Mouse (Mus musculus) right cerebral cortex, postnatal 36 days (tissue): ENCODE data around the gene Erbb3.
"Not testable (repeated sequence)": the region's sequence is repeated elsewhere in the genome, so short reads cannot be mapped to it uniquely, and the experiment has no call there.

Experiments
- DNase-seq, 2 experiments: peaks; one replicate each; pipeline ENCODE4 v3.0.0; 2022; ENCODE audit warnings: low spot score in 2 of 2, mixed read lengths in 1 of 2

The Erbb3 gene

GRCm38 (mm10) chr10:128563544-128563943 lies 25.9 kb downstream of the Erbb3 start:
- DNase-seq = no peak

- DNase-seq = no peak
Observed at GRCm38 (mm10) chr10:128556963-128557362, 32.5 kb downstream of the Erbb3 start.

DNA sequence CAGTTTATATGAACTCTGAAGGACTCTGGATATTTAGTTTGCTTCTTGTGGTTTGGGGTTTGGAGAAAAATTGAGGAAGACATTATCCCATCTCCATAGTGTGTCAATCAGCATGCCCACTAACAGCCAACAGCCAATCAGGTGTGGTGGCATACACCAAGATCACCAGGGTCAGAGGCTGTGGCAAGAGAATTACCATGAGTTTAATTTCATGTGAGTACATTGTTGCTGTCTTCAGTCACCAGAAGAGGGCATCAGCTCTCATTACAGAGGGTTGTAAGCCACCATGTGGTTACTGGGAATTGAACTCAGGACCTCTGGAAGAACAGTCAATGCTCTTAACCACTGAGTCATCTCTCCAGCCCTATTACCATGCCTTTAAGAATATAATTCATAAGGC lies 33.2 kb downstream of the Erbb3 start:
- no peak for DNase-seq

DNA sequence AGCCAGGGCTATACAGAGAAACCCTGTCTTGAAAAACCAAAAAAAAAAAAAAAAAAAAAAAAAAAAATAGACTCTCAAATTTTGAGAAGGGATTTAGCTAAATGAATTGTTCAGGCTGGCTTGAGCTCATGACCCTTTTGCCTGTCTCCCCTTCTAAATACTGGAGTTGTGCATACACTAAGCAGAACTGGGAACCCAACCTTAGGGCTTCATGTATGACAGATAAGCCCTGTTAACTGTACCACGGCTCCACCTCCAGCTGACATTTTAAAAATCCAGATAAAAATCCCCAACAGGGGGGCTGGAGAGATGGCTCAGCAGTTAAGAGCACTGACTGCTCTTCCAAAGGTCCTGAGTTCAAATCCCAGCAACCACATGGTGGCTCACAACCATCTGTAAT lies 33.9 kb downstream of the Erbb3 start:
- DNase-seq = not testable (repeated sequence)

DNA sequence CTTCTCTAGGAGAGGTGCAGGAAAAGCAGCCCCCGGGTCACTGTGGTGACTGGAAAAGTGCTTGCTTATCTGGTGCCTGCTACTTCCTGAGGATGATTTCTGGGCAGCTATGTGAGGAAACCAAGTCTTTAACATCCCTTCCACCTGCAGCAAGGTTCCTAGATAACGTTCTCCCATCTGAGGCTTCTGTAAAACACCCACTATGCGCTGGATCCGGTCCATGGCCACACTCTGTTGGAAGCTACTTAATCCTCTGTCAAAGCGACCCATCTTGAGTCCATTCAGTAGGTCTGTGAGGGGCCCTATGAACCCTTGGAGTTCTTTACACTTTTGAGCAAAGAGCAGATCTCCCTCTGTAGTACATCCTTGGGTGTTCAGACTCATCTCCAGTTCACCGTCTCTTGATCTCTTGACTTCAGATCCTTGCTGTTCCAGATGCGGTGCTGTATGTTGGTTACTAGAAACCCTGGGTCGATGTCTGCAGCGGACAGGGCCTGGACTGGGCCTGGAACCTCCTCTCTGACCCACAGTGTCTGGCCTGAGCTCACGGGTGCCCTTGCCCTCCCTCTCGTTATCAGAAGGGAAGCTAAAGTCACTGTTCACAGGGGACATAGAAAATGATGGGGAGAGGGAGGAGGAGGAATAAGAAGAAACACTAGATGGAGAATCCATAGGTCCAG lies 39.2 kb downstream of the Erbb3 start:
- not testable (repeated sequence) for DNase-seq

DNA sequence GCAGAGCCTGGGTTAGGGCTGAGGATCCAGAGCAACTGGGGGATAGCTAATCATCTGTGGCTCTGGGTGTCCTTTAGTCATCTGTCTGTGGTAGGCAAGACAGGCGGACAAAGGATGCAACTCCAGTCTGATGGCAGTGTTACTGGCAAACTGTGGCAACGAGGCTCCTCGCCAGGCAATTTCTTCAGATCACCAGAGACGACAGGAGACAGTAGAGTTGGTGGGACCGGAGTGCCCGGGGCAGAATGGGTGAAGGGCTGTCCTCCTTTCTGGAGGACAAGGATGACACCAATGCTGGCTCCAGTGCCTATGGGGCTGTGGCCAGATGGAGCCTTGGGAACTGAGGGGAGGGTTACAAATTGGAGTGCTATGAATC lies 39.8 kb downstream of the Erbb3 start:
- not testable (repeated sequence) for DNase-seq

GRCm38 (mm10) chr10:128548947-128549681 lies 40.3 kb downstream of the Erbb3 start, which contains the start of gene Rpl41:
Rpl41 (minus strand) TSS chr10:128549305.
- DNase-seq = peak; percentile 93 to 95

GRCm38 (mm10) chr10:128548051-128548791 lies 41.2 kb downstream of the Erbb3 start:
- DNase-seq = peak in 1 of 2 experiments; percentile 22

DNA sequence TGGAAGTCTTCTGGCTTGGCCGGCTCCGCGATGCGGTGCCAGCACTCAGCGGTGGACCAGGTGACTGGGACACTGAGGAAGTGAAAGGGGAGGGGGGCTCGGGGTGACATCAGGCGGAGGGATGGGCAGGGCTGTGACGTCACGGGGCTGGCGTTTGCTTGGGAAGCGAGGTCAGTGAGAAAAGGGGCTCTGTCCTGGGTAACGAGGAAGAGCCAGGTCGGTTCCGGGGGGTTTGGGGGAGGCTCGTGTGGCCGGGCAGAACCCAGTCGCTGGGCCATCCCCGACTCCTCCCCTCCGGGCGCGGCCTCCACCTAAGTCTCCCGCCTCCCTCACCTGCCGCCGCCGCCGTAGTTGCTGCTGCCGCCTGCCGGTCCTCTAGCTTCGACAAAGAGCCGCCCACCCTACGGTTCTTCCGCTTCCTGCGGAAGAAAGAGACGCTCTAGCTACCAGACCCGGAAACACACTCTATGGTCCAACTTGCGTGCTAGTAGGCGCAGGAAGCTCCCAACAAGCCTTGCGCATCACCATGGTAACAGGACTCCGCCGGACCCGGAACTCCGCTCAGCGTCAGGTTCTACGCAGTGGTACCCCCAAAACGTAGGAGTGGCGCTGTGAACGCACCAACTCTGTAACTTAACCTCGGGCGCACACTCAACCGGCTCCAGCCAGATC lies 42.0 kb downstream of the Erbb3 start, which contains the start of gene Zc3h10:
Zc3h10 (minus strand) TSS at position 414 of the 672 bp plus-strand sequence.
- peak; percentile 92 to 97 for DNase-seq

DNA sequence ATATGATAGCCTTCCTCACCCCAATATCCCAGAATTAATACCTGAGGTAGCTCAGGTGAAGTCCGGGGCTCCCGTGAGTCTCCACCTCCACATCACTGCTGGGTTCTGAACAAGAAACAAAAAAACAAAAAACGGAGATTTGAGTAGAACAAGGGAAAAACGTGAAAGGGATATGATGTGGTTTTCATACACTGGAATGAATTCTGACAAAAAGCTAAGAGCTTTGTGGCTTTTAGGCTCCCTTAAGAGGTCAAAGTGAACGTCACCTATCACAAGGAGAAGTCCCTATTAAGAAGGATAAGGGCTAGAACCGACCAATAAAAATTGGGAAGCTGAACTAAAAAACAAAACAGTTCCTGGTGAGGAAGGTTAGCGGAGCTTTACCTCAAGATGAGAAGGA lies 42.7 kb downstream of the Erbb3 start:
- DNase-seq = no peak

- no peak for DNase-seq
Observed at GRCm38 (mm10) chr10:128546361-128546760, 43.1 kb downstream of the Erbb3 start.

DNA sequence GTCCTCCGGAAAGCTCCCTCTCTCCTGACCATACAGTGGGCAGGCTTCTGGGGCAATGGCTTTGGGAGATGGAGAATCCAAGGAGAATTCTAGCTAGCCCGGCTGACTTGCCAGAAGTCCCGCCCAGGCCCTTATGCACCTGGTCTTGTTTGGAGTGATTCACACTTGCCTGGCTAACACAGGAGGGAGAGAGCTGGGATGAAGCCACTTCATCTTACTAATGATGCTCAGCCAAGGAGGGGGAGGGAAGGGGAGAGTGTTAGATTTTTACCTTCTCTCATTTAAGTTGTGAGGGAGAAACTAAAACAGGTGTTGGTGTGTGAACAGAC lies 43.9 kb downstream of the Erbb3 start:
- DNase-seq = no peak

DNA sequence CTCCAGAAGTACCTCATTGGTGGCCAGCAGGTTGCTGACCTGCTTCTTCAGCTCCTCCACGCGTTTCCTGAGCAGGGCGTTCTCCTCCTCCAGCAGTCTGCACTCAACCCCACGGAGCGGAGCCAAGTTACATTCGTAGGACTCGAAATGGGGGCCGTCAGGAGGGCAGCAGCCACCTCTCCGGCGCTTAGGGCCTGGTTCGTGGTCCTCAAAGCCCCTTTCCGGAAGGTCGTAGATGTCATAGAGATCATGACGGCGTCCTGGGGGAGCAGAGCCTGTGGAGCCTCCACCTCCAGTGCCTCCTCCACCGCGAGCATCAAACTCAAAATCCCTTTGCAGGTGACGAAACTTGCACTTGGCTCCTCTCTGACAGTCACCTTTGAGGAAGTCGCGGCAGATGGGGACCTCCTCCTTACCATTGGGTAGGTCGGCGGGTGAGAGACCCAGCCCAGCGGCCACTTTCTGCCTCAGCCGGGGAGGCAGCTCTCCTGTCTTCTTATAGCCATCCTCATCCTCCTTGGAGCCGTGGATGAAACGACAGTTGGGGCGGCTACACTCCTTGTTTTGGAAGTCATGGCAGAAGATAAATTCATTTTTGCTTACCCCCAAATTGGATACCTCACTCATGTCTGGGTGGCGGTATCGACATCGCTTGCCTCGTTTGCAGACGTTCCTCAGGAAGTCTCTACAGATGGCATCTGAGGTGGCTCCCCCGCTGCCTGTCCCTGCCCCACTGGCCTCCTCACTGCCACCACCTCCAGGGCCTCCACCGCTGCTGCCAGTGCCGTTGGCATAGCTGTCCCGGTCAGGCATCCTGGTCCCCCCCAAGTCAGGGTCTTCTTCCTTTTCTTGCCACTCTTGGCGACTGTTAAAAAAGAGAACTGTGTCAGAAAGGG lies 44.5 kb downstream of the Erbb3 start:
- DNase-seq = no peak

GRCm38 (mm10) chr10:128544151-128544657 lies 45.2 kb downstream of the Erbb3 start:
- DNase-seq = no peak

GRCm38 (mm10) chr10:128543100-128543499 lies 46.4 kb downstream of the Erbb3 start:
- no peak for DNase-seq

DNA sequence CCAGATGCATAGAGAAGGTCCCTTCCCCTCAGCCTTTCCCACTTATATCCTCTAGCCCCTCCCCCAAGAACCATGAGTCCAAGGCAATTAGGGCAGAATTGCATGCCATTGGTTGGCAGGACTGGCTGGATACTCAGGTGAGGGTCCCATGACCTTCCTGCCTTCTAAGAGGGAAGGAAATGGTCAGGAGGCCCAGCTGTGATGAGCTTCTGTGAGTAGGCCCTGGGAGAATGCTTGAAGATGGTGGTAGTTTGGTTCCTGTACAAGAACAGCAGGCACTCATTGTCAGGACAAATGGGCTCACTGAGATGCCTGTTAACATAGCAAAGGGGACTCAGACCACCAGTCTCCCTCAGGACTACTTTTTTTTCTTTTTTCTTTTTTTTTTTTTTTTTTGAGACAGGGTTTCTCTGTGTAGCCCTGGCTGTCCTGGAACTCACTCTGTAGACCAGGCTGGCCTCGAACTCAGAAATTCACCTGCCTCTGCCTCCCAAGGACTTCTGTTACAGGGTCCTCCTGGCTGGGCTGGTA lies 51.0 kb downstream of the Erbb3 start:
- no peak for DNase-seq

DNA sequence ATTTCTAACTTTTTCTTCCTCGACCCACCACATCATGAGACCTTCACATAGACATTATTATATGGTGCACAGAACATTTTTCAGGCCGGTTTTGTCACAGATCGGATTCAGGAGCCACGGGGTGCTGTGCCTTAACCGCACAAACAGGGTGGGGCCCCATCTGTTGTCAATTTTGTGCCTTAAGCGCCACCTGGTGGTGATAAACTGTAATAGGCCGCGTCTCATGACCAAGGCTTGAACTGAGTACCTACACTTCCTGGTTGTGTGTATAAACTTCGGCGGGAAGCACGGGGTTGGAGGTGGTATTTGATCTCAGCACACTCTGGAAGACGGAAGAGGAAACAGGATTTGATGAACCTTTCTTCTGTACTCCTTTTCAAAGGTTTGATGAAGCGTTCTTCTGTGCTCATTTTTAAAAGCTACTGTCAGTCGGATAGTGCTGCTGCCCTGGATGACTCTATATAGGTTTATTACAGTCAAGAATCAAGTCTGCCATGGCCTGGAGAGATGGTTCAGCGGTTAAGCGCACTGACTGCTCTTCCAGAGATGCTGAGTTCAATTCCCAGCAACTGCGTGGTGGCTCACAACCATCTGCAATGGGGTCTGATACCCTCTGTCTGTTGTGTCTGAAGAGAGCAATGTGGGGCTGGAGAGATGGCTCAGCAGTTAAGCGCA lies 53.0 kb downstream of the Erbb3 start:
- DNase-seq = peak; percentile 80

DNA sequence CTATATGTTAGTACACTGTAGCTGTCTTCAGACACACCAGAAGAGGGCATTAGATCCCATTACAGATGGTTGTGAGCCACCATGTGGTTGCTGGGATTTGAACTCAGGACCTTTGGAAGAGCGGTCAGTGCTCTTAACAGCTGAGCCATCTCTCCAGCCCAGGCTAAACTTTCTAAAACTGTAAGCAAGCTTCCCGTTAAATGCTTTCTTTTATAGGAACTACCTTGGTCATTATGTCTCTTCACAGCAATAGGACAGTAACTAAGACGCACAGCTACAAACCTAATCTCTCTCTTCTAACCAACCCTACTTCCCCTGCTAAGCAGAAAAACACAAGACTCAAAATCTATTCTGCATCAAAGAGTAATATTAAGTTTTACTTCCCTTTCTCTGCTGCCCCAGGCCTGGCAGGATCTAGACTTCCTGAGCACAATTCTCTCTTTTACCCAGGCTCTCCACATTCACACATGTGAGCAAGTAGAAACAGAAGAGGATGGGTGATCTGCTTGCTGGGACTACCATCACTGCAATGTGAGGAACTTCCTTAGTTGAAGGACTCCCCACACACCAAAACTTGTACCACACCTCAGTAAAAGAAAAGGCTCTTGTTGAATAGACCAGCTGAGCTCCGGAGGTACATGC lies 53.7 kb downstream of the Erbb3 start:
- no peak for DNase-seq

DNA sequence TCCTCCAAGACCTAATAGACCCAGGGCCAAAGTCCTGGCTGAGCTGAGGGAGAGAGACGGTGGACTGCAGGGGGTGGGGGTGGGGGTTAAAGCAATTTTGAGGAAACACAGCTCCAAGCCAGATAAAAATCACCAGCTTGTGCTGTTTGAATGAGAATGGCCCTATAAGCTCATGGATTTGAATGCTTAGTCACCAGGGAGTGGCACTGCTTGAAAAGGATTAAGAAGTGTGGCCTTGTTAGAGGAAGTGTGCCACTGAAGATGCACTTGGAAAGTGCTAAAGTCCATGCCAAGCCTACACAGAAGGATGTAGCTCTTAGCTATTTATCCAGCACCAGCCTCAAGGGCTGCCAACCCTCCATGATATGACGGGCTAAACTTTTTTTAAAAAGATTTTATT lies 54.2 kb downstream of the Erbb3 start:
- no peak for DNase-seq
